Mouse (Mus musculus): ENCODE results near the gene Jtb.

Jtb gene

DNA sequence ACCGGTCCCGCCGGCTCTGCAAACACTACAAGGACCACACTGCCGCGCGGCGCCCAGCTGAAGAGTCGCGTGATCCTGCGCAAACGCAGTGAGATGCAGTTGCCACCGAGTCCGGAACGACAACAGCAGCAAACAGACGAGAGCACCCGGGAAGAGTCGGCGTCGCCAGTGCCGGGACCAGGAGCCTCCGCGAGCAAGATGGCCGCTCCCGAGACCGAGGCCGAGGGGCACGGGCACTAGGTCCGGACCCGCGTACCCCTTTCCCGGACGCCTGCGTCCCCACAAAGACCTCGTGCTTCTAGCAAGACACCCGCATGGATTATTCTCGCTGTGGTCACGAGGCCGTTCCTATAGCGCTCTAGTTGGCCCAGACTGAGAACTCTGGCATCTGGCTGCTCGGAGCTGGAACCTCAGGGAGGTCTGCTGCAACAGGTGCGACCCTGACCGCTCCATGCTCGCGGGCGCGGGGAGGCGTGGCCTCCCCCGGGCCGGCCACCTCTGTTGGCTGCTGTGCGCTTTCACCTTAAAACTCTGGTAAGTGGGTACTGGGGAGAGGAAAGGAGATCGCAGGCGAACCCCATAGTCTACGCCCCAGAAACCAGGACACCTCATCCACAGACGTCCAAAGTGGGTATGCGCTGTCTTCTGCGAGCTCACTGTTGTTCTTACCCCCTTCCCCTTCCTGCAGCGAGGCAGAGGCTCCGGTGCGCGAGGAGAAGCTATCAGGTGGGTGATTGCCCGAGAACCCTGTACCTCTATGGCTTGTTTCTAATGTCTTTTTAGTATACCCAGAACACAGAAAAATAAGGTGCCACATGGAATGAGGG, at the start of gene Jtb:
Jtb (plus strand) TSS at position 91 of the 827 bp plus-strand sequence.
- peak; percentile 93 for DNase-seq

DNA sequence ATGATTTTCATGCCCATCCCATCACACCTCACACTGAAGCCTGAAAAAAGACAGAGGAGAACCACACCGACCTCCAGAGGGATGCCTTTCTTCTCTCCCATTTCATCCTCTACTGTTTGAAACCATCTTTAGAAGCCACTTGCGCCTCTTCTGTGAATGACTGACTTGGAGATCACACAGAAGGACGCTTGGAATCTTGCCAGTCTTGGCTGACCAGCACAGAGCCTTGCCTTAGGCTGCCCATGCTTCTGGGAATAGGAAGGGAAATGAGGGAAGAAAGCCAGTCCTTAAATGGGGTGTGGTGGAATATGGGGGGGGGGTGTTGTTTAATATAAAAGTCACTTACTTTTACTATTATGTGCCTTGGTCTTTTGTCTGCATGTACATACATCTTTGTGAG, 47.8 kb upstream of the Jtb start:
- peak; percentile 37 for DNase-seq

GRCm38 (mm10) chr3:90190859-90191510, 40.4 kb upstream of the Jtb start:
- DNase-seq, result no peak

DNA sequence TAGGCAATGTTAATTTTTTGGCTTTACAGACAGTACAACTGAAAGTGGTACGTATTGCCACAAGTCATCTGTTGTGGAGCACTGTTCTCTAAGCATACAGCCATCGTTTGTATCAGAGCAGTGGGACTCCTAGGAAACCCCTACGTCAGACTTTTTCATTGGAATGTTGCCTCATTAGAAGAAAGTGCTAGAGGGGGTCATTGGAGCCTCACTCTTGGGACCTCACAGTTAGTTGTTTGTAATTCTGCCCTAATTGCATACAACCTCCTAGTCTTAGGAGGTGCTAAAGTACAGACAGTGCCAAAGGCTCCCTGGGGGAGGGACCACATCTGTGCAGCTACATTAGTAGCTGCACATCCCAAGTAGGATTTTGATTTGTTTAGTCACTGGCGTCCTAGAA, 36.6 kb upstream of the Jtb start:
- DNase-seq, result no peak

GRCm38 (mm10) chr3:90195644-90196043, 35.8 kb upstream of the Jtb start:
- DNase-seq, result no peak

DNA sequence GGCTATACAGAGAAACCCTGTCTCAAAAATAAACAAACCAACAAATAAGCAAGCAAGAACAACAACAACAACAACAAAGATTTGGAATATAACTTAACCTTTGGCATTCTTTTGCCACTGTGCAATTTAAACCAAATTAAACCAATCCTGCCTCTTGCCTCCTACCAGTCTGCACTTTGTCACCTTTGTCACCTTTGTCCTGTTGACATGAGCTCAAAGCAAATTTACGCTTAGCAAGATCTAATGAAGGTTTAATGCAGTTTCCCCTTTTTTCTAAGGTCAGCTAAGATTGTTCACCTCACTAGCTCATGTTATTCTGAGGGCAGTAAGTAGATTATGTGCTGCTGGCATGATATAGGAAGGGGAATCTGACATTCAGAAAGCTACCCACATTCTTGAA, 33.8 kb upstream of the Jtb start:
- no peak for DNase-seq

DNA sequence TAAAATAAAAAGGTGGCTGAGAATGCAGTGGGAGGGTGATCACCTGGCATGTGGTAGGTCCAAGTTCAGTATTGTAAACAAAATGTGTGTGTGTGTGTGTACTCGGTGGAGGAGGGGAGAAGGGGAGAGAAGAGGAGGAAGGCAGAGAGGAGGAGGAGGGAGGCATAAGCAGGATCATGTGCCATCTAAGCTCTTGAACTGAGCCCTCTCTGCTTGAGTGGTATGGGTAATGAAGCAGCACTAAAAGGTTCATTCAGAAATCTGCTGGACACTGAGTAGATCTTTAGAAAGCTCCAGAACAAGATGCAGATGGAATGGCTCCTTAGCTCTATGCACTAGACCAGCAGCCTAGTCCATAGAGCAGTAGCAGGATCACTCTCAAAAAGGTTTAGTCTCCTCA, 28.5 kb upstream of the Jtb start:
- no peak for DNase-seq

- DNase-seq, result no peak
These were observed 27.8 kb upstream of the Jtb start for GRCm38 (mm10) chr3:90203619-90204018.

DNA sequence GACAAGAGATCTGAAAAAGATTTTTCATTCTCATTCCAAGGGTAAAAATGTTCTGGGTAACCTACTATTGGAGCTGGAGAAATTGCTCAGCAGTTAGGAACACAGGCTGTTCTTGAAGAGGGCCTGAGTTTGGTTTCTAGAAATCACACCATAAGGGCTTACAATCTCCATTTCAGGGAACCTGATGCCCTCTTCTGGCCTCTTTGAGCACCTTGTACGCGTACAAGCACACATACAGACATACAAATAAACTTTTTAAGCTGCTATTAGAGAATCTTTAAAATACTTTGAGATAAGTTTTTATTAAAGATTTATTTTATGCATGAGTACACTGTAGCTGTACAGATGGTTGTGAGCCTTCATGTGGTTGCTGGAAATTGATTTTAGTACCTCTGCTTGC, 26.8 kb upstream of the Jtb start:
- no peak for DNase-seq

GRCm38 (mm10) chr3:90208662-90209061, 22.7 kb upstream of the Jtb start:
- no peak for DNase-seq

DNA sequence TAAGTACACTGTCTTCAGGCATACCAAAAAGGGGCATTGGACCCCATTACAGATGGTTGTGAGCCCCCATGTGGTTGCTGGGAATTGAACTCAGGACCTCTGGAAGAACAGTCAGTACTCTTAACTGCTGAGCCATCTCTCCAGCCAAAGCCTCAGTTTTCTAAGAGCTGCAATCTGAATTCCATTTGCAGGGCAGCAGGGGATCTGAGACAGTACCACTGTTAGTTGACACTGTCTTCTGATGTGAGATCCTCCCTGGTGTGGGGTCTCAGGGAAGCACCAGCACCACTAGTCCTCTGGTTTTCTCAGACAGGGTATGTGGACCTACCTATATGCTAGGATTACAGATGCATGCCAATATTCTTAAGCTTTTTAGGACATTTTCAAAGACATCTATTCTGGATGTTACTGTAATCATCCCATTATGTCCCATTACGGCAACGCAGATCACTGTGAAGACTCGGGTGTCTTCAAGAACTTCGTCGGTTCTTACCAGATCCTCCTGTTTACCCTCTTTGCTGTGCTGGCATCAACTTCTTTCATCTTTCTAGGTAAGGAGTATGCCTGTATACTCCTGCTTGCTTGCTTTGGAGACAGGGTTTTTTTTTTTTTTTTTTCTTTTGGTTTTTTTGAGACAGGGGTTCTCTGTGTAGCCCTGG, 21.4 kb upstream of the Jtb start:
- no peak for DNase-seq

GRCm38 (mm10) chr3:90211475-90212398, 19.7 kb upstream of the Jtb start:
- no peak for DNase-seq

GRCm38 (mm10) chr3:90212723-90213122, 18.7 kb upstream of the Jtb start:
- DNase-seq, result no peak

- peak; percentile 87 for DNase-seq
These were observed 18.0 kb upstream of the Jtb start, which contains the start of the genes Rps27 and Rab13 for GRCm38 (mm10) chr3:90213377-90213866. Gene Rps27, minus strand, starts transcription at chr3:90213651. Gene Rab13, plus strand, starts transcription at chr3:90213695.

- peak; percentile 26 for DNase-seq
These were observed 17.3 kb upstream of the Jtb start for GRCm38 (mm10) chr3:90213956-90214684.

DNA sequence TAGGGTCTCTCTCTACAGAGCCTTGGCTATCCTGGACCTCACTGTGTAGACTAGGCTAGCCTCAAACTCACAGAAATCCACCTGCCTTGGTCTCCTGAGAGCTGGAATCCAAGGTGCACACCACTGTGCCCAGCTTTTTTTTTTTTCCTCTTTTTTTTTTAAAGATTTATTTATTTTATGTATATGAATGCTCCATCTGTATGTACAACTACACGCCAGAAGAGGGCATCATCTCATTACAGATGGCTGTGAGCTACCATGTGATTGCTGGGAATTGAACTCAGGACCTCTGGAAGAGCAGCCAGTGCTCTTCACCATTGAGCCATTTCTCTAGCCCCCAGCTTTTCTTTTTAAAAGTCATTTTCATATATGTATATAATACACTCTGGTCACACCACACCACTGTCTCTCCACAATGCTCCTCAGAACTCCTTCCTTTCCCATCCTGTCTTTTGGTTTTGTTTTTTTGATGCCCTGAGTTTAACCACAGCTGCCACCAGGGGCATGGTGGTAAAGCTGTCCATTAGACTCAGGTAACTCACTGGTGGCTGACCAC, 15.5 kb upstream of the Jtb start:
- DNase-seq, result no peak

GRCm38 (mm10) chr3:90220088-90220487, 11.3 kb upstream of the Jtb start:
- peak; percentile 57 for DNase-seq

DNA sequence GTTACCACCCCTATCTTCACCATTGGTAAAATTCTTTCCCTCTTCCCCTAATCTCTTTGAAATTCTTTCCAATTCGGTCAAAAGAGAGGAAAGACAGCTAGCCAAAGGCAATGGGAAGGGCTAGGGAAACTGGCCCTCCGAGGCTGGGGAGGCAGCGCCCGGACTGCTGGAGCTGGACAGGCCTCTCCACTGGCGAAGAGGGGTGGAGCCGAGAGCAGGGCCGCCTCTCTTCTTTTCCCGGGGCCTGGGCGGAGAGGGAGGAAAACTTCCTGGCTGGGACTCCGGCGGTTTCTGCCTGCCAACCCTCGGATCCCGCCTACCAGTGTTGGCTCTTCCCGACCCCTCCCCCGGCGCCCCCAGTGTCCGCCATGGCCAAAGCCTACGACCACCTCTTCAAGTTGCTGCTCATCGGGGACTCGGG, 10.9 kb upstream of the Jtb start:
- peak; percentile 85 for DNase-seq

DNA sequence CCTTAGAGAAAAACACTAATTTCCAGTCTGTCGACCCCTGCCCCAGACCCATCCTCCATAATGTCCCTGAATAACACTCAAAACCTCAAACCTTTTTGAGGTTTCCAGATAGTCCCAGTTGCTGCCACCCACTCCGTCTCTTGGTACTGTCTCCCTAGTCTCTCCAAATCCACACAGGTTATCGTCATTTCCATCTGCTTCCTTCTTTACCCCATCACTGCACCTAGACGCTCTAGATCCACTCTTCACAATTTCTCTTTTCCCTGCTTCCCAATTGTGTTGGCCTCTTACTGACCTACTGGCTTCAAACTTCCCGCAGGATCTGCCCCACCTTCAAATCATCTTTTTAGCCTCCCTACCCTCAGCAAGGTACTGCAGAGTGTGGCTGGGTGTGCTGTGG, 10.3 kb upstream of the Jtb start:
- no peak for DNase-seq

DNA sequence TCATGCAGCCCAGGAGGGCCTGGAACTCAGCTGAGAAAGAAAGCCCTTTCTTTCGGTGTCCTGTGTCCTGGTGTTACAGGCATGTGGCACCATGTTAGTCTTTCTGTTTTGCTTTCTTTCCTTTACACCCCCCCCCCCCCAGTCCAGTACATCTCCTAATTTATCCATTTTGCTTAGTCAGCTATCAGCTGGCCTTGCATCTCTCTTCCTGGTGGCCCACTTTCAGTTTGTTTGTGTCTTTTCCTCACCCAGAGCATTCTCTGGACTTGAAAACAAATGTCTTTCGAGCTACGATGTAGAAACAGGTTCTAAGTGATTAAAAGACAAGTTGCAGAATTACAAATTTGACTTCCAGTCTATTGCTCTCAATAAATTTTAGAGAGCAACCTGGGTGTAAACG, 8.9 kb upstream of the Jtb start:
- DNase-seq, result no peak

- no peak for DNase-seq
These were observed 8.5 kb upstream of the Jtb start for GRCm38 (mm10) chr3:90222941-90223340.
